Mouse (Mus musculus) kidney, adult 2 months (tissue): ENCODE data around the gene Ctnna2.

Source experiments
- CTCF ChIP-seq: fragments of 200-500 bp; conservative IDR thresholded peaks from 2 replicates; pipeline ENCODE4 v1.5.1; 2011; ENCODE audit warnings: low read depth, mild to moderate bottlenecking, control low read depth, low read length, moderate library complexity, mixed read lengths; ENCODE audit not compliant: insufficient read depth, insufficient read length
- POLR2A ChIP-seq: fragments of 200-500 bp; IDR thresholded peaks from one replicate; pipeline ENCODE4 v1.6.1; 2011; ENCODE audit warnings: low read depth, low read length, control low read depth

- TF ChIP-seq CTCF (no peak), POLR2A (no peak)
Observed at GRCm38 (mm10) chr6:77849438-77849837, 130.1 kb downstream of the Ctnna2 start.
